Mouse (Mus musculus) cerebellum, adult 9-11 months (tissue): ENCODE measurements around the gene Nrg3.
"Not testable (repeated sequence)": the region's sequence is repeated elsewhere in the genome, so short reads cannot be mapped to it uniquely, and the experiment has no call there.

Experiments
- DNase-seq: peaks from one replicate; pipeline ENCODE4 v3.0.0; 2022

The Nrg3 gene

GRCm38 (mm10) chr14:38594297-38594696 lies 878.6 kb downstream of the Nrg3 start:
- DNase-seq: no peak

- no peak for DNase-seq
These were observed 896.1 kb downstream of the Nrg3 start for GRCm38 (mm10) chr14:38576796-38577195.

- DNase-seq: no peak
These were observed 904.7 kb downstream of the Nrg3 start for GRCm38 (mm10) chr14:38568184-38568583.

DNA sequence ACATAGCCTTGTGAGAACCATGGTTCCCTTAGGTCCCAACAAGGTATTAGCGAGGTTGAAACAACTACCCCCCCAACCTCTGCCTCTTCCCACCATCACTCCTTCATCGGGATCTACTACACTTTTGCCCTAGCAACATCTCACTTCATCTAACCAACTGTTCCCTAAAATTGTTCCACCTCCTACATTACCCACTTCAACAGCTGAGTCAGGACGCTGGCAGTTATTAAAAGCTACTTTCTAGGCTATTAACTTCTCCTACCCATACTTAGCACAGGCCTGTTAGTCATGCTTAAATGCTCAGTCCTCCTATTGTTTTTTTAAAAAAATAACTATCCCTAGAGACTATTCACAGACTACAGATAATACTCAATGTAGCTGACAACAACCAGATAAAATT lies 906.7 kb downstream of the Nrg3 start:
- DNase-seq: no peak

DNA sequence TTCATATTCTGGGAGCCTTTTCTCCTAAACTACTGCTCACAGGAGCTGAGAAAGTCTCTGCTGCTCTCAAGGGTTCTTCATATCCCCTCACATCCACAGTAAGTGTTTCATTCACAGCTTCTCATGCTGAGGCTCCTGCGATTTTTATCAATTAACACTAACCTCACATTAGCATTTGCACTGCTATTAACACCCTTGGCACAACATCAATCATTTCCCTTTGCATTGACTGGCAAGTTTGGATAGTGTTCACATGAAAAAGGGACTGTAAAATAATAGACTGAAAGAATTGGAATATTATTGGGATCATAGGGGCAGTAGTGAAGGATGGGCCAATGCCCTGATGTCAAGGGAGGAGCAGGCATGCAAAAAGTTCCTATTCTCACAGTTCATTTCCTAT lies 918.3 kb downstream of the Nrg3 start:
- DNase-seq: no peak

DNA sequence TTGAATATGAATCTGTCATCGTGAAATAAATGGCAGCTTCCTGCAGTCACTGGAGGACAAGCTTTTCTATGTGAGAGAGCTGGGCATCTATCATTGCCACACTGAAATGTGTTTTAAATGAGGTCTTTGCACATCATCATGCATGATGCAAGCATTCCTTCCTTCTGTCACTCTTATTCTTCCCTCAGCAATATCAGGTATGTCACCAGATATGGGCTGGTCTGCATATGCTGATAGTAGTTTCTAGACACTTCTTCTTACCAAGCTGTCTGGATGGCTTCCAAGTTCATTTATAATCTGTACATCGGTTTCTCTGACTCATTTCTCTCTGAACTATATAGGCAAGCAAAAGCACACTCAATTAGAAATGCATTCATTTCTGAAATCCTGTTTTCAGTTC lies 925.6 kb downstream of the Nrg3 start:
- DNase-seq: no peak

DNA sequence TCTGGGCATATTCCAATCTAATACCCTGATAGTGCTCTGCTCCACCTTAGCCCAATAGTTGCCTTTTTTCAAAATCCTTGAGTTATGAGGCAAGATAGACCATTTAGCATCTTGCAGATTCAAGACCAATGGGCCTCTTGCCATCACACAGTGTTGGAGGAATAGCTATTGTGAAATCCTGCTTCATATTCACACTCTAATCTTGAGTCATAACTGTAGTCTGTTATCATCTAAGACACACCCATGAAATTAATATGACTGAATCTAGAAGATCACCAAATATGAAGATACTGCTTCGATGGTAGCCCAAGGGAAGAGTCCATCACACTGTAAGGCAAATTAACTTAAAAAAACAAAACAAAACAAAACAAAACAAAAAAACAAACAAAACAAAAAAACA lies 937.7 kb downstream of the Nrg3 start:
- DNase-seq: no peak

GRCm38 (mm10) chr14:38533495-38533894 lies 939.4 kb downstream of the Nrg3 start:
- DNase-seq: no peak

GRCm38 (mm10) chr14:38516232-38516631 lies 956.7 kb downstream of the Nrg3 start:
- no peak for DNase-seq

DNA sequence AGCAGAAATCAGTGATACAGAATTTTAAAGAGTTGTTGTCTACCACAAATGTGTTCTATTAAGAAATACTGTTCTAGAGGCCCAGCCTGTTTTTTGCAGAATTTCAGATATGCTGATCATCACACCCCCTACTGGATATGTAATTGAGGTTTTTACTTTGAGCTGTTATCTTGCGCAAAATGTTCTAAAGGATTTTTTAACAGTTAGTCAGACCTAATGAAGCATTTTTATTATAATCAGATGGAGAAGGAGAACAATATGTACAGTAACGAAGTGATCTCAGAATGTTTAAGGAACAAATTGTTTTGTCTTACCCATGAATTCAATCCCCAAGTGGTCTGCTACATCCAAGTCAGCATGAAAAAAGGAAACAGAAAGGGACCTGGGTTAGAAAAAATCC lies 963.9 kb downstream of the Nrg3 start:
- no peak for DNase-seq

- no peak for DNase-seq
These were observed 977.9 kb downstream of the Nrg3 start for GRCm38 (mm10) chr14:38494970-38495369.

DNA sequence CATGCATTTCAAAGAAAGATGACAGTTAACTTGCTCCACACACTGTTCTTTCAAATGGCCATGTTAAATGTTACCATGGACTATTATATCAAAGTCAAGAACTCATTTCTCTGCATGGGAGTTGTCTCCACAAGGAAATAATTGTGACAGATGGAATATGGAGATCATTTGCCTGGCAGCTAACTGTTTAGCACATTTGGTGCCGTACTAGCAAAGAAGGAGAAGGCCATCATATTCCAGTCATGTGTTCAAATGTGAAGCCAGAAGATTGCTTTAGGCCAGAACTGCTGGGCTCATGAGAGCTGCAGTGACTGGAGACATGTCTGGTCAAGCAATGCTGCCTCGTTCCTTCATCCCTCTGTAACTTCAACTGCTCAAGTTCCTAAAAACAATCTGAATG lies 1025.8 kb downstream of the Nrg3 start:
- no peak for DNase-seq

- no peak for DNase-seq
These were observed 1028.1 kb downstream of the Nrg3 start for GRCm38 (mm10) chr14:38444788-38445187.

DNA sequence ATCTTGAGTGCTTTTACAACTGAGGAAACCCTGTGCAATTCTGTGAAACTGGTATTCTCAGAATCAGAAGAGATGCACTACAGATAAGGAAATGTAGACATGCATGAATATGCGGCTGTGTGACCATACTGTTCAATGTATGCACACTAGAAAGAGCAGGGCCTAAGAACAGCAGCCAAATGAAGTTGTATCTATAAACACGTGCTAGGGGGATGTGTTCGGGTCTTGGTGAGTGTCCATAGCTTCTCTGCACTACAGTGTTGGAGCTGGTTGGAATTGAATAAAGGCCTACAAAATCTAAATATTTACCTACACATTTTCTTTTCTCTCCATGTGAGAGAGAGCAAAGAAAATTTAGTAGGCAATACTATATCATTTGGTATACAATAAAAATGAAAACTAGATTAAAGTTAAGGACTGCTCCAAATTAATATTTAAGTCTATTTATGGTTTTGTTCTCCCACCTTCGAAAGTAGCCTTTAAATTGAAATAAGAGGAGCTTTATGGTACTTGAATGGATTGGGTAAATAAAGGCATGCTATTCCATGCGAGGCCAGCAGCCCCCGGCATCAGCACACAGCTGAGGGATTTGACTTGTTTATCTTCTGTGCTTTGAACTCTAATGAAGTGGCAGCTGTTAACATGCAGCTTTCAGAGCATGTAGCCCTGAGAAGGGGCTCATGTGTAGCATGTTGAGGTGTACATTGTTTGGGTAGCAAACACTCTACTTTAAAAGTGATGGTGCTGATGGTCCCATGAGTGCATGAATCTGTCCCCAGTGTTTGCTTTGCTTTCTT lies 1038.9 kb downstream of the Nrg3 start:
- no peak for DNase-seq

DNA sequence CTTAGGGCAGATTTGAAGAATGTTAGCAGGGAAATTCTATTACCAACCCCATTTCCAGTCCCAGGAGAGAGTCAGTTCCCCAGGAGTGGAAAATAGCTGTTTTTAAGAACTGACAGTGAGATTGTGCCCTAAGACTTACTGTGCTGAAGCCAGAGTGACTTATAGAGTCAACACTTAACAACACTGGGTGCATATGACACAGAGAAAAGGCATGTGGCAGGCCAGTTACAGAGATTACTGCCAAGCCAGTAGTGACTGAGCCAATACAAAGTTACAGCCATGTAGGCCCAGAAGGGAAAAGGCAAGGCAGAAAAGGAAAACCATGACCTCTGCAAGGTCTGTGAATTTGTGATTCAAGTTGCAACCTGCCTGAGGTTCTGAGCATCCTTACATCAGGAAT lies 1098.2 kb downstream of the Nrg3 start:
- DNase-seq: no peak

DNA sequence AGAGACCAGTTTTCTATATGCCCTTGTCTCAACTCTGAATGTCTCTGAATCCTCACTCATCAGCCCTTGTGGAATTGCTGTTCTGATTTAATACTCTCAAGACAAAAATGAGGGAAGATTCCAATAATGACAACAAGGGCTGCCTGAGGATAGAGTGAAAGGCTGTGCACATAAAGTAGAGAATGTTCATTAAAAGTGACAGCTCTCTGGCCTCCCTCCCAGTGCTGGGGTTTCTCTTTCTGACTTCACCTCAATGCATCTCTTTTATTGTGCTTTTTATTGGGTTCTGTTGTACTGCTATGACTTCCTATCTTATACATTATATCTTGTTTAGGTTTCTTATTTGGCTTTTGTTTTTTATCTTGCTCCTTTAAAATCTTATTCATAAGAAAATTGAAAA lies 1131.9 kb downstream of the Nrg3 start:
- DNase-seq: no peak

DNA sequence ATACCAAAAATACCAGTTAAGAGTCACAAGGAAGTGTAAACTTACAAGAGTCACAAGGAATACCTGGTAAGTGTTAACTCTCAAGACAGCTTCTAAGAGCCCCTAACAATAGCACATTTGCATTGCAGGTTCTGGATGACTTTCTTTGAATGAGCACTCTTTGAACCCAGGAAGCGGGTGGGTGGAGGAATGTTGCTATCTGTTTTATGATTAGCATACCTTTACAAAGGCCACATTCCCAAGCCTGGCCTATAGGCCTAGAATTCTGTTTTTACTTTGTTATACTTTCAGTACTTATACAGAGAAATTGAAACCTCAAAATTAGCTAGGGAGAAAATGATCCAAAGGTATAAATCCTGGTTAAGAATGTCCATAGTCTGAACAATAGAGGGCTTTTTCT lies 1150.0 kb downstream of the Nrg3 start:
- not testable (repeated sequence) for DNase-seq

DNA sequence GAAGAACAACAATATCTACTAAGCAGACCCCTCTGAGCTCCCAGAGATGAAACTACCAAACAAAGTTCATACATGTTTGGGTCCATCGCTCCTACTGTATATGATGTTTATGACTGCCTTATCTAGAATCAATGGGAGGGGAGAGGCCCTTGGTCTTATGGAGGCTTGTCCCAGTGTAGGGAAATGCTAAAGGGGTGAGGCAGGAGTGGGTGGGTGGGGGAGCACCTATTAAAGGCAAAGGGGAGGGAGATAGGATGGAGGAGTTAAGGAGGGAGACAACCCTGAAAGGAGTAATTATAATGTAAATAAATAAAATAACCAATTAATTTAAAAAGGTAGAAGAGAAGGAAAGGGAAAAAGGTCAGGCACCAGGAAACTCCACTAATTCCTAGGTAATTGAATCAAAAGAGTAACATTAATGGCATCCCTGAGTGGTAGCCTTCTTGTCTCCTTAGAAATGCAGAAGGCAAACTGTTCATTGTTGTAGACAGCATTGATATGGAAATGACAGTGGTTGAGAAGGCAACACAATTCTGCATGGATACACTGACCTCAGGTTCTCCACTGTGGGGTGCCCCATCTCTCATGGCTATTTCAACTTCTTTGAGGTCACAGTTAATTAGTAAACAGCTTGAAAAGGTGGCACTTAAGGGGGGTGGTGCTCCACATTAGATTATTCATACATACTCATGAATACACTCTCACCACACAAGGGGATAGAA lies 1152.1 kb downstream of the Nrg3 start:
- no peak for DNase-seq
